Mouse (Mus musculus) large intestine, adult 2 months (tissue): Measurements from ENCODE around the gene Cfap20. TPM values are rescaled to one million over a fixed set of nuclear protein-coding genes. Genes with fewer than 3 reads are reported as not detected.
"Not testable (repeated sequence)": the region's sequence is repeated elsewhere in the genome, so short reads cannot be mapped to it uniquely, and the experiment has no call there.

Experiments used
- DNase-seq: peaks from one replicate; pipeline ENCODE4 v3.0.0-alpha.2; 2012; ENCODE audit warnings: low read depth, low spot score
- WGBS: fragments of 180-500 bp; shearing (Covaris S2); methylation state at CpG from one replicate; pipeline ENCODE4 v1.1.7; 2018; 5-methylcytosine and 5-hydroxymethylcytosine counted together
- polyA plus RNA-seq: library from polyadenylated mRNA; depleted of rRNA; stranded (reverse); fragments of >200 nt; gene quantifications from 2 replicates; pipeline ENCODE4 v1.2.3, GENCODE M21; 2012

Cfap20 gene
- polyA plus RNA-seq, 1 experiment: 31.0 TPM

DNA sequence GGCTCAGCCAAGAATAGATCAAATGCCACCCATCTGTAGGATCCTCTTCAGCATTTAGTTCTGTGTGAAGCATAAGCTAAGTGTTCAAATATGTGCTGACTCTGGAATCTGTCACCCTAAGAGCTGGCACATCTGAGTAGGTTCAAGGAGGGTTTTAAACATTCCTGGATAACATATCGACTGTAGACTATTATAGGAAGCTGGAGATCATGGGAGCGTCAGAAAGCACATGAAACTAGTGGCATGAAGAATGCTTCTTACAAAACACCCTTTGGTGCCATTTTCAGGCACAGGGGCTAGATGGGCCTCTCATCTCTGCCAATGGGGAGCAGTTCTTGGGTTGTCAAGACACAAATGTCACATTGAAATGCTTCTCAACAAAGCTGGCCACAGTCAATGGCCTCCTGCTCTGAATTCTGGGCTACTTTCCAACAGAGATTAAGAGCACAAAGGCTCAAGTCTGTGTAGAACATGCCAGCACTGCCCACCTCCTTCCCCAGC, 7.8 kb downstream of the Cfap20 start:
- no peak for DNase-seq
- WGBS: 45% methylated on average over 2 of the region's 2 CpGs

GRCm38 (mm10) chr8:95424682-95425081, 10.0 kb downstream of the Cfap20 start:
- WGBS: 26% methylated on average over 7 of the region's 7 CpGs
- peak; percentile 83 for DNase-seq

DNA sequence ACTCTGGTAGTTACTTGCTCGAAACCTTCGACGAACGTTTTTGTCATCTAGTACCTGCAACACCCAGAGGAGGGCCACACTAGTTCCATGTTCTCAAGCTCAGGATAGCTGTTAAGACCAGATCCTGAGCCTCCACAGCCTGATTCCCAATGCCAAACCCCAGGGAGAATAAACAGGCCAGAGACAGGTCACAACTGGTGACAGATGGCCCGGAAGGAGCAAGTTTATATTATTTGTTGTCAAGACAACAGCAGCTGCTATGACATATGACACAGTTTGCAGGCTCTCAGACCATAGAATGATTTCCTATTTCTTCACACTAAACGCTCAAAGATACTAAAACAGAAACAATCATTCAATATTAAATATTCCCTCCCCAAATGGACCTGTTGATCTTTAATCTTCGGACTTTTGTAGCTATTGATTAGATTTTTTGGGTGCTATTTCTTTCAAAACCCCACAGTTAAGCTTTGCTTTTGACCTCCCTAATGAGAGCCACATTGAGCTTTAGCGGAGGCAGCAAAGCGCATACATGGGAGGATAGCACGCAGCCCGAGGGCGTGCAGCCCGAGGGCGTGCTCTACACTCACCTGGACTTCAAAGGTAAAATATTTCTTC, 12.4 kb downstream of the Cfap20 start:
- WGBS: 82% methylated on average over 14 of the region's 14 CpGs
- no peak for DNase-seq

DNA sequence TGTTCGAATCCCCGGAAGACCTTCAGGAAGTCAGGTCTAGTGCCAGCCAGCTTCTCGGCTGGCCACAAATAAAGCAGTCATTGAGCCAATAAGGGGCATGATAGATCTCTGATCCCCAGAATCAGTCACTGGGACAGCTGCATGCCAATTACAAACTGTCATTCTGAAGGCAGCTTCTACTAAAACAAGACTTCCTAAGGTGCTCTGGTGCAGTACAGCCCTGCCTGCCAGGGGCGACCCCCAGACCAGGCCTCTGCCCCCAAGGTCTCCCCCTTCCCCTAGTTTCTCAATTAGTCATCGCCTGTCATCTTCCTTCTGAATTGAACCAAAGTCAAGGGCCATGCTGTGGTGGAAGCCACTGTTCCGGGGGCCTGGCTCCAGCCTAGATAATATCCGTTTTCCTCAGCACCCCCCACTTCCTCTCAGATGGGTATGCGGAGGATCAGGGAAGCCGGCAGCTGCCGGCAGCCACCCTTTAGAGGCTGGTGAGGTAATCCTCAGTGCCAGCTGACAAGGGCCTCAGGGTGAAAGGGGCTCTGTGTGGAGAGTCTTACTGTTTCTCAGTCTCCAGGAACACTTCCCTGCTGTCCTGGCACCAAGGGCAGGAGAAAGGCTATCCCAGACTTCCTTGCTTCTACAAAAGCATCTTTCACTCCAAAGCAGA, 23.2 kb downstream of the Cfap20 start:
- 66% methylated on average over 10 of the region's 10 CpGs for WGBS

GRCm38 (mm10) chr8:95409518-95409917, 25.2 kb downstream of the Cfap20 start:
- no peak for DNase-seq
- WGBS: 15% methylated on average over 5 of the region's 5 CpGs

More for the DNA sequence above, 23.2 kb downstream of the Cfap20 start:
- no peak for DNase-seq

GRCm38 (mm10) chr8:95401091-95401490, 33.6 kb downstream of the Cfap20 start:
- 65% methylated on average over 7 of the region's 7 CpGs for WGBS
- DNase-seq: no peak

DNA sequence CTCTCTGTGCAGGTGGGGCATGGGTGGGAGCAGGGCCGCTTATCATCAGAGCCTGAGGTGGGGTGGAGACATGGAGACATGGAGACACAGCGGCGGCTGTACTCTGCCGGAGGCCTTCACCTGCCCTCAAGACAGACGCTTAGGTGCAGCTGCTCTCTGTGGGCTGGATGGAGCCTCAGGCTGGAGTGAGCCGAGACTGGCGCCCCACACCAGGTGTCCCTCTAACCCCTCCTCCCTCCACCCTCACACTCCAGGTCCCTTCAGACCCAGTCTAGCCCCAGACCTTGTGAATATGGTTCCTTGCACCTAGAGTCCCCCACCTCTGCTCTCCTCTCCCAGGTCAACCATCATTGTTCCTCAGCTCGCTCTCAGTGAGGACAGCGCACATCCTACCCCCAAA, 35.5 kb downstream of the Cfap20 start:
- DNase-seq: no peak
- 75% methylated on average over 9 of the region's 9 CpGs for WGBS

DNA sequence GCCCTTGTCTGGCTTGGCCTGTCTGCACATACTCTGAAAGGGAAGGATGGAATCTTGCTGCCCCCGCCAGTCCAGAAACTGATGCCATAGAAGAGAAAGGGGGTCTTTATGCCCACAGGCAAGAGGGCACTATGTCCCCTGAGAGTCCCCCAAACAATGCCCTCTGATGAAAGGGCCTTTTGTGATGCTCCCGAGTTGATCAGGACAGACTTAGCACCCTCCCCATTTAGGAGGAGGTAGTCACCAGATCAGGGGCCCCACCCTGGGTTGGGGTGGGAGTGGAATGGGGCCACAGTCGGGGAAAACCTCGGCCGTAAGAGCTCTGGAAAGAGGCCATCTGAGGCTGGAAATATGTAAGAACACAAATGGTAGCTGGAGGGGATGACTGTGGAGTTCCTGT, 37.5 kb downstream of the Cfap20 start:
- DNase-seq: no peak
- WGBS: 35% methylated on average over 5 of the region's 5 CpGs

GRCm38 (mm10) chr8:95396752-95397151, 37.9 kb downstream of the Cfap20 start:
- no peak for DNase-seq
- 81% methylated on average over 11 of the region's 11 CpGs for WGBS

- 59% methylated on average over 8 of the region's 8 CpGs for WGBS
- DNase-seq: no peak
Measured at GRCm38 (mm10) chr8:95395186-95395918, 39.3 kb downstream of the Cfap20 start.

- DNase-seq: no peak
- 75% methylated on average over 5 of the region's 5 CpGs for WGBS
Measured at GRCm38 (mm10) chr8:95392604-95393003, 42.1 kb downstream of the Cfap20 start.

DNA sequence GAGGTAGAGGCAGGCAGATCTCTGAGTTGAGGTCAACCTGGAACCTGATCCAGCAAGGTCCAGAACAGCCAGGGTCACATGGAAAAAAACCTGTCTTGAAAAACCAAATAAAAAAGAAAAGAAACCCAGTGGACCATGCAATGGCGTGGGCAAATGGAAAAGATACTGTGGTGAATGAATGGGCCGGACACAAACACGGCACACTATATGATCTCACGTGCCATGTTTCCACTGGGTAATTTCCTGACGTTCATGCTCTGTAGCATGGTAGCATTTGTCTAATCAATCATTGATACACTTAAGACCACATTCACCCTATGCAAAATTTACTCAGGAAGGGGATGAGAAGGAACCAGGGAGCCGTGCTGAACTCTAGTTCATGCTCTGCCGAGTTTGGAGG, 43.6 kb downstream of the Cfap20 start:
- 77% methylated on average over 7 of the region's 7 CpGs for WGBS
- DNase-seq: no peak

DNA sequence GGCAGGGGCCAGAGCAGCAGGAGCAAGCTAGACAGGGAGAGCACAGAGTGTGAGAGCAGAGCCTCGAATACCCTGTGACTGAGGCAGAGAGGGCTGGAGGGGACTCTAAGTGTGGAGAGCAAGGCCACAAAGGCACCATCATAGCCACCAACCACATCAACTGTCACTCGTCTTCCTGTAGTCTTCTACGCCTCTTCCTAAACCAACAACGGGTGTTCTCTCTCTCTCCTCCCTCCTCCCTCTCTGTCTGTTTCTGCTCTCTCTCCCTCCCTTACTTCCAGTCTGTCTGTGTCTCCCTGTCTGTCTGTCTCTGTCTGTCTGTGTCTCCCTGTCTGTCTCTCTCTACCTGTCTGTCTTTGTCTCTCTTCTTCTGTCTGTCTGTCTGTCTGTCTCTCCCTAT, 44.4 kb downstream of the Cfap20 start:
- DNase-seq: no peak
- WGBS: 63% methylated on average over 4 of the region's 4 CpGs

- no peak for DNase-seq
Measured at GRCm38 (mm10) chr8:95387936-95388335, 46.7 kb downstream of the Cfap20 start.

DNA sequence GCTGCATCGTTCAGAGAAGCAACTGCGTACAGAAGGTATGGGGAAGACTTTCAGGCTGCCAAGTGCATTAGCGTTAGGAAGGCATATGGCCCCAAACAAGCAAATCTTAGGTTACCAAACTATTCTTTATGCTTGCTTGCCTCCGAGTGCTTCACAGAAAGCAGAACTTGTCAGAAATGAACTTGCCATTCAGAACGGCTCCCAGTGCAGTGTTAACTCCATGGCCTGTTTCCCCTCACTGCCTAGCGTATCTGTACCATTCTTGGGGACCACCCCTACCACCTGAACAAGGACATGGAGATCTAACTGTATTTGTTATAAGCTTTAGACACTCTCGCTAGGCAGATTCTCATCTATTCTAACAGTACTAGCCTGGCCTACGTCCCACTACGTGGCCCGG, 47.4 kb downstream of the Cfap20 start:
- DNase-seq: no peak
- 89% methylated on average over 10 of the region's 10 CpGs for WGBS

More at GRCm38 (mm10) chr8:95387936-95388335, 46.7 kb downstream of the Cfap20 start:
- 84% methylated on average over 7 of the region's 7 CpGs for WGBS

DNA sequence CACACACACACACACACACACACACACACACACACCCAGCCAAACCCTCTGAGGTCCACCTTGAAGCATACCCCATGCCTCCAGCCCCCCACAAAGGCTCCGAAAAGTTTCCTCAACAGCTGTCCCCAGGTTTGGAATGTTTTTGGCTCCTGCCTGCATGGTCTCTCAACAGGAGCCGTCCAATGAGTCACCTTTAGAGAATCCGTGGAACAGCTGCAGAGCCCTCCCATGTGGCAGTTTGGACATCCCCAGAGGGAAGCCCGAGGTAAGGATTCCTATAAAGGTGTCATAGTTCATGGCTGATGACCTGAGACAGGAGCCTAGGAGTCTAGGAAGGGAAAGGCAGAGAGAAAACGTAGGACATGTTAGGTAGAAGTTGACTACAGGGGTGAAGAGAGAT, 48.6 kb downstream of the Cfap20 start:
- WGBS: 63% methylated on average over 5 of the region's 5 CpGs
- DNase-seq: no peak

DNA sequence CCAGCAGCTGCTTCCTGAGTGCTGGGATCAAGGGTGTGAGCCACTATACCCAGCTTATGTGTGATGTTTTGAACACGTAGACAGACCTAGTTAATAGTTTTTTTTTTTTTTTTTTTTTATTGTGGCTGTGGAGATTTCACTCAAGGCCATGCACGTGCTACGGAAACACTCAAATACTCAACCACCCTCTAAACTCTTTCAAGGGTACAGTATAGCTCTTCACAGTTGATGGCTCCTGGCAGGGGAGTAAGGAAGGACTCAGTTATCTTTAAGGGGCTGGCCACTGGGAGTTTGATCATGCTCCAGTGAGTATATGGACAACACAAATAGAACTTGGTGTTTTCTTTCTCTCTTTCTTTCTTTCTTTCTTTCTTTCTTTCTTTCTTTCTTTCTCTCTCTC, 50.2 kb downstream of the Cfap20 start:
- DNase-seq: no peak
- WGBS: 60% methylated on average over 3 of the region's 3 CpGs

DNA sequence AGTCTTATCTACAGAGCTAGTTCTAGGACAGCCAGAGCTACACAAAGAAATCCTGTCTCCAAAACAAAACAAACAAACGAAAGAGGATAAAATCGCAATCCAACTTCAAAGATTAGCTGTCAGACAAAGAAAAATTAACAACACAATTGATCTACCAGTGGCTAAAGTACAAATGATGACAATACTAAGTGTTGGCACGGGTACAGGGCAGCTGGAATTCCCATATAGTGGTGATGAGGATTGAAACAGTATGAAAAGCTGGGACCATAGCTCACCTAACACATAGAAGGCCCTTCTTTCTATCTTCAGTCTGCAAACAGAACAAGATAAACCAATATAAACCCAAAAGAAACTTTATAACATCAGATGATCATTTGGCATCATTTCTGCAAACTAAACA, 53.1 kb downstream of the Cfap20 start:
- no peak for DNase-seq
- 80% methylated on average over 3 of the region's 3 CpGs for WGBS

DNA sequence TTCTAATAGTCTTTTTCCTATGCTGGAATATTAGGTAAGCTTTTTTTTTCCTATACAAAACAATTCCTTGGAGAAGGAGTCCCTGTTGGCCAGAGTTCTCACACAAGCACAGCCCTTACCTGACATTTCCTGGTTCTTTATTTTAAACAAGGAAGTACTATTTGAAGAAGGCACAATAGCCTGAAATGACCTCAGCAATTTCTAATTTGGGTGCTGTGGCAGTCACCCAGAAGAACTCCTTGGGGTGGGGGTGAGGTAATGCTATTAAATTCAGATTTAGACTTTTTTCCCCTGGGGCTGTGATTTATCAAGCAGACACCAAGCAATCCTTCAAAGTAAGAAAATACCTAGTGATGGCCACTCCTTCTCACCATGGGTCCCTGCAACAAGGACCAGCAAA, 53.7 kb downstream of the Cfap20 start:
- DNase-seq: no peak

DNA sequence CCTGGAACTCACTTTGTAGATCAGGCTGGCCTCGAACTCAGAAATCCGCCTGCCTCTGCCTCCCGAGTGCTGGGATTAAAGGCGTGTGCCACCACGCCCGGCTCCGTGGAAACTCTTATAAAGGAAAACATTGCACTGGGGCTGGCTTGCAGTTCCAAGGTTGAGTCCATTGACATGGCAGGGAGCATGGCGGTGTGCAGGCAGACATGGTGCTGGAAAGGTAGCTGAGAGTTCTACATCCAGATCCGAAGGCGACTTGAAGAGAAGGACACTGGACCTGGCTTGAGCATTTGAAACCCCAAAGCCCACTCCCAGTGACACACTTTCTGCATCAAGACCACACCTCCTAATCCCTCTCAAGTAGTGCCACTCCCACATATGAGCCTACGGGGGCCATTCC, 55.7 kb downstream of the Cfap20 start:
- not testable (repeated sequence) for DNase-seq
- WGBS: 92% methylated on average over 11 of the region's 11 CpGs

DNA sequence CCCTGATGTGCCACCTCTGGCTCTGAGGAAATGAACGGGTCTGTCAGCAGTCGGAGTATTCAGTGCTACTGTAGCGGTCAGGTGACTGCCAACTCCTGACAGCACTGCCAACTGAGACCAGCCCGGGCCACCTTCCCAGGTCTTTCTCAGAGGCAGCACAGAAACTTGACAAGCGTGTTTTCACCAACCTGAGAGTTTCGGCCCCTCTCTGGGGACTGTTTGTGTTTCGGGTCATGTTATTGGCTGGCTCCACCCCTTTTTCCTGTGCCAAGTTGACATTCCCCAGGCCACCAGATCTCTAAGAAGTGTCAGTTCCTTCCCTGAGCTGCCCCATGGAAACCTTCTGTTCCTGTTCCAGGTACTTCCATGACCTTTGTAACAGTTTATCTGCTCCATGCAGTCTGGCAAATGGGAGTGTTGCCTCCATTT, 56.8 kb downstream of the Cfap20 start:
- peak; percentile 73 for DNase-seq
- 9% methylated on average over 7 of the region's 7 CpGs for WGBS
